Mouse (Mus musculus): ENCODE data around the gene Smim7. TPM values are rescaled to one million over a fixed set of nuclear protein-coding genes. Genes with fewer than 3 reads are reported as not detected.

Smim7 gene
- total RNA-seq (2014; rRNA removed): 94.4 and 106 TPM in 2 replicates
- polyA plus RNA-seq (2015; fragmentation: Nextera tagmentation; extraction: Ambion mirVana): 143 and 154 TPM in 2 replicates

DNA sequence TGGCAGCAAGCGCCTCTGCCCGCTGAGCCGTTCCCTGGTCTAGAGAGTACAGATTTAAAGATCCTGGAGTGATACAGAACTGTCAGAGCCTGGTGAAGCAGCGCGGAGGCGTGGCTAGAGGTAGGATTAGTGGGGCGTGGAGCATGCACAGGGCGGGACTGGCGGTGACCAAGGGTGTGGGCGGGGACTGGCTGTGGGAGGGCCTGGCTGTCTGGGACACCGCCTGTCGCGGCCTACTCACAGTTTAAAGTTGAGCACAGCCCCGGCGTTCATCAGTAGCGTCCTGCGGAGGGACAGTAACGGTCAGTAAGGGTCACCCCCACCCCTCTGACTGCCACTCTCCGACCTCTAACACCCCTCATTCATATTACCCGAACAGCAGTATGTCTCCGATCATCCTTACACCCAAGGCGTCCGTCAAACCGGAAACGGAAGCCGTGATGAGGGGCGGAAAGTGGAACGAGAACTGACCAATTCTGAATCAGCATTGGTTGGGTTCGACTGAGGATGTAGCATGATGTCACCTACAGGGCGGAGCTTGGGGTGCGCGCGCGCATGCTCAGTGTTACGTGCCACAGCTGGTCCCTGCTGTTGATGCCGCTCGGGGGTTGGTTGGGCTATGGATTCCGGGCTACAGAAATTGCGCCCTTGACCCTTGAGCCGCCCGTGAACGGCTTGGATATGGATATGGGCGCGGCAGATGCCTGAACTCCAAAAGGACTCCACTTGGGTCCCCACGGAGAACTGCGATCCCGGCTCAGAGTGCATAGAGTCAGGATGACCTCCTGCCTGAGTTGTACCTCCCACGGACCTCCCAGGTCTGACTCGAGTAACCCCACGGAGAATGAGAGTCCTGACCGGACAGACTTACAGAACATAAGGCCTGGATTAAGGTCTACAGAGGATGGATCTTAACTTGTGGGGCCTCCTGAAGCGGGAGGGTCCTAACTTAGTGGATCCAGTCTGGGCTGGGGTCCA is at the start of gene Smim7:
Smim7 (minus strand) TSS at position 456 of the 978 bp plus-strand sequence.
- TF ChIP-seq CTCF (IDR thresholded peaks at IDR 0.05; ENCODE audit: low read depth): 0 out of 2 replicates have a peak, but pooled peaks have one; percentile 9

DNA sequence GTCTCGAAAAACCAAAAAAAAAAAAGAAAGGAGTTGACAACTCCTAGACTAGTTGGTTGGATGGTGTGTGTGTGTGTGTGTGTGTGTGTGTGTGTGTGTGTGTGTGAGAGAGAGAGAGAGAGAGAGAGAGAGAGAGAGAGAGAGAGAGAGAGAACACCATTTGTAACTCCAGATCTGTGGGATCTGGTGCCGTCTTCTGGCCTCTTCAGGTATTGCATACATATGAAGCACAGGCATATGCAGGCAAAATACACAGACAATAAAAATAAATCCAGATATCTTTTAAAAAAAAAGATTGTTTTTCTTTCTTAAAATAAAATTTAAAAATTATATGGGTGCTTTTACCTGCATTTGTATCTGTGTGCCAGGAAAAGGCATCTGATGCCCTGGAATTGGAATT is 19.3 kb upstream of the Smim7 start:
- 76% methylated on average over 2 of the region's 2 CpGs for WGBS
- no peak overlapping the region for H3K4me3 ChIP-seq (ENCODE audit: low read length)

More for the DNA sequence above, at the start of gene Smim7:
- Histone ChIP-seq H3K4me3 (ENCODE audit: low read length) (peak within 1 kb of the TSS; percentile 79), H3K27ac (peak within 1 kb of the TSS; percentile 91), H3K9ac (replicated peaks; ENCODE audit: low read length) (peak within 1 kb of the TSS; percentile 71), H3K27me3 (ENCODE audit: insufficient read depth, low read length) (no peaks in the 10 kb centered on the region), H3K36me3 (ENCODE audit: insufficient read depth, low read length) (peaks cover 30% of the 10 kb centered on the region), H3K4me1 (ENCODE audit: insufficient read depth, low read length) (peaks cover 11% of the 10 kb centered on the region), H3K4me2 (ENCODE audit: low read depth, low read length) (peak within 1 kb of the TSS; percentile 93), H3K9me3 (ENCODE audit: low read length) (no peaks in the 10 kb centered on the region)
- peak; percentile 97 for ATAC-seq
- under 1% methylated on average over 52 of the region's 52 CpGs for WGBS
- peak; percentile 98 for DNase-seq (ENCODE audit: low spot score)

DNA sequence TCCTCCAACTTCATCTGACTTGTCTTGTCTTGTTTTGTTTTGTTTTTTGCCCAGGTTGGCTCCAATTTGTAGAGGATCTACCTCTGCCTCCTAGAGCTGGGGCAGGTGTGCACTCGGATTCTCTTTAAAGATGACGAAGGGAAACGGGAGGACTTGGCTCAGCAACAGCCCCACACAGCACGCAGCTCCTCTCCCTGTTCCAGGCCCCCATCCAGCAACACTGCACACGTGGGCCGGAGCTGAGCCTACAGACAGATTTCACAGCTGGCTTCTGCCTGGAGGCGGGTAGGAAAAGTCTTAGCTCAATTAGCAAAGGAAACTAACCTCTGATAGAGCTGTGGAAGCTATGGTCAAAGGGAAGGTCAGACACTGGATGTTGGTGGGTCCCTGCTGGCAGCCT is 18.4 kb upstream of the Smim7 start:
- Histone ChIP-seq H3K27me3 (ENCODE audit: insufficient read depth, low read length) (no peaks in the 10 kb centered on the region), H3K9me3 (ENCODE audit: low read length) (no peaks in the 10 kb centered on the region), H3K4me2 (ENCODE audit: low read depth, low read length) (no peak overlapping the region), H3K4me3 (ENCODE audit: low read length) (no peak overlapping the region), H3K36me3 (ENCODE audit: insufficient read depth, low read length) (no peaks in the 10 kb centered on the region), H3K4me1 (ENCODE audit: insufficient read depth, low read length) (no peaks in the 10 kb centered on the region), H3K27ac (no peak overlapping the region), H3K9ac (replicated peaks; ENCODE audit: low read length) (no peak overlapping the region)
- ATAC-seq (no peak), DNase-seq (ENCODE audit: low spot score) (no peak)
- no peak for TF ChIP-seq CTCF (IDR thresholded peaks at IDR 0.05; ENCODE audit: low read depth)
- WGBS: 60% methylated on average over 7 of the region's 7 CpGs

More for the DNA sequence above, 19.3 kb upstream of the Smim7 start:
- no peaks in the 10 kb centered on the region for H3K36me3 ChIP-seq (ENCODE audit: insufficient read depth, low read length)
- no peak overlapping the region for H3K4me2 ChIP-seq (ENCODE audit: low read depth, low read length)
- H3K27ac ChIP-seq: no peak overlapping the region
- H3K9me3 ChIP-seq (ENCODE audit: low read length): no peaks in the 10 kb centered on the region
- TF ChIP-seq CTCF (IDR thresholded peaks at IDR 0.05; ENCODE audit: low read depth): peak; percentile 70
- H3K27me3 ChIP-seq (ENCODE audit: insufficient read depth, low read length): no peaks in the 10 kb centered on the region
- DNase-seq (ENCODE audit: low spot score): peak; percentile 48
- H3K9ac ChIP-seq (replicated peaks; ENCODE audit: low read length): no peak overlapping the region
- ATAC-seq: 0 out of 2 replicates have a peak, but pooled peaks have one; percentile 48
- no peaks in the 10 kb centered on the region for H3K4me1 ChIP-seq (ENCODE audit: insufficient read depth, low read length)

DNA sequence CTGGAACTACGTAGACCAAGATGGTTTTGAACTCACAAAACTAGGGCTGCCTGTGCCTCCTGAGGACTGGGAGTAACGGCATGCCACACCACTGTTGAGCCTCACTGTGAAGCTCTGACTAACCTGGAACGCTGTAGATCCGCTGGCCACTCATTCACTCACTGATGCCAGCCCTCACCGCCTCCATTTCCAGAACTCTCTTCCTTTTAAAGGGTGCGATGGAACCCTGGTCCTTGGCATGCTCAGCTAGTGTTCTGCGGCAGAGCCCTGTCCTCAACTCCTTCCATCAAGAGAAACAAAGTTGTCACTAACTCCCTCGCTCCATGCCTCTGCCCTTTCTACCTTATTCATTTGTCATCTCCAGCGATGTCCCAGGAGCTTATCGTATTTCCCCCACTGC is 18.0 kb upstream of the Smim7 start:
- ATAC-seq: no peak
- Histone ChIP-seq H3K4me3 (ENCODE audit: low read length) (no peak overlapping the region), H3K27me3 (ENCODE audit: insufficient read depth, low read length) (no peaks in the 10 kb centered on the region), H3K4me2 (ENCODE audit: low read depth, low read length) (no peak overlapping the region), H3K27ac (no peak overlapping the region), H3K9ac (replicated peaks; ENCODE audit: low read length) (no peak overlapping the region), H3K4me1 (ENCODE audit: insufficient read depth, low read length) (no peaks in the 10 kb centered on the region), H3K9me3 (ENCODE audit: low read length) (no peaks in the 10 kb centered on the region), H3K36me3 (ENCODE audit: insufficient read depth, low read length) (no peaks in the 10 kb centered on the region)
- WGBS: 90% methylated on average over 10 of the region's 10 CpGs
- no peak for TF ChIP-seq CTCF (IDR thresholded peaks at IDR 0.05; ENCODE audit: low read depth)
- no peak for DNase-seq (ENCODE audit: low spot score)

DNA sequence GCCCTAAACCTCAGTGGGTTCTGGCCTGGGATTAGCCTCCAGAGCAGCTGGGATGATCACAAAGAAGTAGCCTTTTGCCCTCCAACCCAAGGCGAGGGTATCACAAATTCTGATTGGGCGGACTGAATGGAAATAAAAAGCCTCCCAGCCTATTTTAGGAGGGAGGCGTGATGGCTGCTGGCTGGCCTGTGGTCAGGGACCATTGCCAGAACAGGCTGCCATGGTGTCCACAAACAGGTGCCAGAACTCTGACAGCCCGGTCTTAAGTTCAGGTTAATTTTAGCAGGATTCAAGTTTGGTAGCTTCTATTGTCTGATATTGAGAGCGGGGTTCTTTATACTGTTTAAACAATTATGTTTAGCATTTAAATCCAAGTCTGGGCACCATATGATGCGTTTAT is 16.9 kb upstream of the Smim7 start:
- no peak overlapping the region for H3K27ac ChIP-seq
- no peaks in the 10 kb centered on the region for H3K4me1 ChIP-seq (ENCODE audit: insufficient read depth, low read length)
- H3K36me3 ChIP-seq (ENCODE audit: insufficient read depth, low read length): no peaks in the 10 kb centered on the region
- H3K9ac ChIP-seq (replicated peaks; ENCODE audit: low read length): no peak overlapping the region
- DNase-seq (ENCODE audit: low spot score) (peak; percentile 54), ATAC-seq (no peak)
- 50% methylated on average over 6 of the region's 6 CpGs for WGBS
- no peak for TF ChIP-seq CTCF (IDR thresholded peaks at IDR 0.05; ENCODE audit: low read depth)
- H3K4me3 ChIP-seq (ENCODE audit: low read length): no peak overlapping the region
- H3K4me2 ChIP-seq (ENCODE audit: low read depth, low read length): no peak overlapping the region
- H3K9me3 ChIP-seq (ENCODE audit: low read length): no peaks in the 10 kb centered on the region
- no peaks in the 10 kb centered on the region for H3K27me3 ChIP-seq (ENCODE audit: insufficient read depth, low read length)

DNA sequence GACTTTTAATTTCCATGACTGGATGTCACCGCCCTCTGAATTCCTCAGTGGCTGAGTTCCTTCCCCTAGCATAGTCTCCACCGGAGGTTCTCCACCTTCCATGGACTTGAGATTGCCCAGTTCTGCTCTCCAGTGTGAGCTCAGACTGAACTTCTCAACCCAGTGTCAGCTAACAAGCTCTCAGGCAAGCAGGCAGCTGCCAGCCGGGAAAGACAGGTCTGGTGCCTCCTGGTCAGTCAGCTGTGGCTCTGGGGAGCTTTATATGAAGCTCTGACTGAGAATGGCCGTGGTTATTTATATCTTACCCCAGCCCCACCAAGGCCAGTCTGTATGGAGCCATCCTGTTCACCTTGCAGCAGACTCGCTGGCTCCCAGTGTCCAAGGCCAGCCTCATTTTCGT is 13.5 kb upstream of the Smim7 start:
- Histone ChIP-seq H3K9ac (replicated peaks; ENCODE audit: low read length) (no peak overlapping the region), H3K27me3 (ENCODE audit: insufficient read depth, low read length) (no peaks in the 10 kb centered on the region), H3K4me2 (ENCODE audit: low read depth, low read length) (no peak overlapping the region), H3K9me3 (ENCODE audit: low read length) (no peaks in the 10 kb centered on the region), H3K4me1 (ENCODE audit: insufficient read depth, low read length) (no peaks in the 10 kb centered on the region), H3K4me3 (ENCODE audit: low read length) (no peak overlapping the region), H3K27ac (no peak overlapping the region), H3K36me3 (ENCODE audit: insufficient read depth, low read length) (peaks cover 5% of the 10 kb centered on the region; the same call in 1 of the 2 replicates)
- WGBS: 81% methylated on average over 6 of the region's 6 CpGs
- ATAC-seq: no peak
- DNase-seq (ENCODE audit: low spot score): no peak
- no peak for TF ChIP-seq CTCF (IDR thresholded peaks at IDR 0.05; ENCODE audit: low read depth)
